8 mouse cellular contexts compared by ENCODE assay signal in genomic region chr7:79659578-79660290, GRCm38 (mm10). TPM values are rescaled to one million over a fixed set of nuclear protein-coding genes. Genes with fewer than 3 reads are reported as not detected.
DNase-seq lines count a peak whose midpoint lies in the region; ATAC-seq and TF ChIP-seq lines count a peak whose summit lies in the region.

Ticrr (plus strand) TSS chr7:79660196.

- WGBS in cerebellum, adult 2 months, result 1% methylated on average over 39 of the region's 39 CpGs
- WGBS in forebrain, postnatal 0 days, result under 1% methylated on average over 39 of the region's 39 CpGs
- WGBS in lung, embryonic 15.5 days, result under 1% methylated on average over 39 of the region's 39 CpGs

- no peaks in the 10 kb centered on the region for H3K27me3 ChIP-seq in MEL (ENCODE audit: control insufficient read depth in 1 of 2, insufficient read depth in 2 of 2, low read length in 2 of 2)
- no peaks in the 10 kb centered on the region for H3K27me3 ChIP-seq in cerebellum, adult 2 months (ENCODE audit: control insufficient read depth, insufficient read depth, low read length)
- no peaks in the 10 kb centered on the region for H3K27me3 ChIP-seq in forebrain, postnatal 0 days (ENCODE audit: insufficient read depth, low read length)
- H3K27me3 ChIP-seq in lung, embryonic 15.5 days, result no peaks in the 10 kb centered on the region

- H3K4me2 ChIP-seq in forebrain, postnatal 0 days (ENCODE audit: low read depth), result peak within 1 kb of the TSS; percentile 100
- H3K4me2 ChIP-seq in lung, embryonic 15.5 days, result peak within 1 kb of the TSS; percentile 91

- peak; percentile 99 for DNase-seq in MEL (ENCODE audit: low read depth, low spot score)
- DNase-seq in cerebellum, adult 2 months, result peak; percentile 91 to 95
- DNase-seq in forebrain, postnatal 0 days, result peak; percentile 97
- DNase-seq in heart, postnatal 4 days, result peak; percentile 98
- peak; percentile 92 to 96 for DNase-seq in layer of hippocampus, adult 8-10 months (ENCODE audit: low spot score in 2 of 2)
- DNase-seq in ovary, adult 18-20 months (ENCODE audit: low spot score), result peak; percentile 95
- peak; percentile 98 for DNase-seq in thymus, postnatal 0 days (ENCODE audit: low spot score)

- no peak for TF ChIP-seq CTCF in MEL (IDR thresholded peaks at IDR 0.05 in 2 of 3, conservative IDR thresholded peaks at IDR 0.05 in 1 of 3; ENCODE audit: control insufficient read depth in 1 of 3, insufficient read depth in 1 of 3, low read depth in 2 of 3, low read length in 3 of 3, poor library complexity in 1 of 3, severe bottlenecking in 1 of 3)
- no peak for TF ChIP-seq CTCF in cerebellum, adult 2 months (IDR thresholded peaks at IDR 0.05; ENCODE audit: borderline replicate concordance, insufficient read depth, low read depth, low read length)
- TF ChIP-seq CTCF in forebrain, postnatal 0 days (IDR thresholded peaks at IDR 0.05; ENCODE audit: low read depth), result no peak

- peak in 1 of 2 experiments; percentile 86; a peak in 2 of 4 replicates for TF ChIP-seq POLR2A in MEL (IDR thresholded peaks at IDR 0.05; ENCODE audit: control insufficient read depth in 1 of 2, insufficient read depth in 1 of 2, low read depth in 1 of 2, low read length in 2 of 2, poor library complexity in 1 of 2)
- no peak for TF ChIP-seq POLR2A in cerebellum, adult 2 months (IDR thresholded peaks at IDR 0.05; ENCODE audit: borderline replicate concordance, insufficient read depth, low read length)

- H3K4me3 ChIP-seq in MEL (ENCODE audit: control insufficient read depth in 1 of 2, insufficient read depth in 1 of 2, low read depth in 2 of 2, low read length in 2 of 2), result peak within 1 kb of the TSS; percentile 69 to 96
- peak within 1 kb of the TSS; percentile 60 for H3K4me3 ChIP-seq in cerebellum, adult 2 months (replicated peaks; ENCODE audit: insufficient read depth, low read depth, low read length)
- H3K4me3 ChIP-seq in forebrain, postnatal 0 days (ENCODE audit: low read depth, low read length), result peak within 1 kb of the TSS; percentile 78
- peak within 1 kb of the TSS; percentile 96 for H3K4me3 ChIP-seq in lung, embryonic 15.5 days

- H3K27ac ChIP-seq in MEL (ENCODE audit: control insufficient read depth, low read depth, low read length), result peak within 1 kb of the TSS; percentile 28
- H3K27ac ChIP-seq in cerebellum, adult 2 months (ENCODE audit: insufficient read depth, low read length), result no peak within 1 kb of the TSS
- H3K27ac ChIP-seq in forebrain, postnatal 0 days (ENCODE audit: low read depth, low read length), result no peak within 1 kb of the TSS
- 0 out of 2 replicates have a peak within 1 kb of the TSS, but pooled peaks have one; percentile 66 for H3K27ac ChIP-seq in lung, embryonic 15.5 days

- ATAC-seq in forebrain, postnatal 0 days, result peak; percentile 100
- peak; percentile 99 for ATAC-seq in lung, embryonic 15.5 days (ENCODE audit: borderline replicate concordance, extremely low read depth, low FRiP score, low TSS enrichment)

- H3K9ac ChIP-seq in MEL (ENCODE audit: control insufficient read depth, low read depth, low read length, poor library complexity, severe bottlenecking), result peak within 1 kb of the TSS; percentile 94
- H3K9ac ChIP-seq in forebrain, postnatal 0 days, result peak within 1 kb of the TSS; percentile 45
- peak within 1 kb of the TSS; percentile 98 for H3K9ac ChIP-seq in lung, embryonic 15.5 days

- no peak for TF ChIP-seq RAD21 in MEL (IDR thresholded peaks at IDR 0.05; ENCODE audit: low read depth, low read length)

- H3K79me2 ChIP-seq in MEL (ENCODE audit: control insufficient read depth, insufficient read depth, low read length, poor library complexity), result peaks cover 35% of the 10 kb centered on the region

- H3K4me1 ChIP-seq in MEL (ENCODE audit: control insufficient read depth in 1 of 2, insufficient read depth in 2 of 2, low read length in 2 of 2), result peaks cover 2 to 16% of the 10 kb centered on the region in 2 experiments; a peak in 3 of 4 replicates
- H3K4me1 ChIP-seq in cerebellum, adult 2 months (ENCODE audit: control insufficient read depth, insufficient read depth, low read length), result 0 out of 2 replicates have a peak, but pooled peaks cover 6% of the 10 kb centered on the region
- H3K4me1 ChIP-seq in forebrain, postnatal 0 days (ENCODE audit: insufficient read depth), result peaks cover 3% of the 10 kb centered on the region; the same call in 1 of the 2 replicates
- peaks cover 32% of the 10 kb centered on the region for H3K4me1 ChIP-seq in lung, embryonic 15.5 days

- no peak for TF ChIP-seq EP300 in MEL (IDR thresholded peaks at IDR 0.05; ENCODE audit: low read depth in 1 of 2, low read length in 2 of 2)

- H3K36me3 ChIP-seq in MEL (ENCODE audit: control insufficient read depth in 1 of 2, insufficient read depth in 2 of 2, low read length in 2 of 2), result peaks cover under 1 to 14% of the 10 kb centered on the region in 2 experiments; a peak in 3 of 4 replicates
- no peaks in the 10 kb centered on the region for H3K36me3 ChIP-seq in forebrain, postnatal 0 days (ENCODE audit: insufficient read depth)
- no peaks in the 10 kb centered on the region for H3K36me3 ChIP-seq in lung, embryonic 15.5 days

- H3K9me3 ChIP-seq in MEL (replicated peaks; ENCODE audit: insufficient read depth, low read length), result no peaks in the 10 kb centered on the region
- no peaks in the 10 kb centered on the region for H3K9me3 ChIP-seq in forebrain, postnatal 0 days (ENCODE audit: low read length)
- no peaks in the 10 kb centered on the region for H3K9me3 ChIP-seq in lung, embryonic 15.5 days

TF ChIP-seq in MEL, 35 proteins besides CTCF, POLR2A, EP300 and RAD21 (continues in another document):
- TF ChIP-seq ZNF384 (IDR thresholded peaks at IDR 0.05; ENCODE audit: low read depth, low read length) (0 out of 2 replicates have a peak, but pooled peaks have one; percentile 7), TAL1 (IDR thresholded peaks at IDR 0.05; ENCODE audit: low read length) (no peak), POLR2AphosphoS5 (IDR thresholded peaks at IDR 0.05; ENCODE audit: borderline replicate concordance, low read depth, low read length) (no peak), HCFC1 (IDR thresholded peaks at IDR 0.05; ENCODE audit: low read depth, low read length) (peak; percentile 62; the same call in 1 of the 2 replicates), USF2 (IDR thresholded peaks at IDR 0.05; ENCODE audit: borderline replicate concordance in 1 of 2, insufficient read depth in 1 of 2, low read depth in 1 of 2, low read length in 2 of 2) (no peak), POLR2AphosphoS2 (IDR thresholded peaks at IDR 0.05; ENCODE audit: low read length) (0 out of 2 replicates have a peak, but pooled peaks have one; percentile 65), SMC3 (IDR thresholded peaks at IDR 0.05; ENCODE audit: low read depth, low read length) (no peak), USF1 (IDR thresholded peaks at IDR 0.05; ENCODE audit: low read depth, low read length) (no peak), MAFK (IDR thresholded peaks at IDR 0.05; ENCODE audit: borderline replicate concordance, low read depth, low read length) (no peak), MAZ (IDR thresholded peaks at IDR 0.05; ENCODE audit: low read depth, low read length) (no peak), E2F4 (IDR thresholded peaks at IDR 0.05; ENCODE audit: borderline replicate concordance, low read depth, low read length) (peak; percentile 98), ETS1 (IDR thresholded peaks at IDR 0.05; ENCODE audit: low read depth, low read length) (no peak), JUND (IDR thresholded peaks at IDR 0.05; ENCODE audit: low read depth, low read length) (no peak), BHLHE40 (IDR thresholded peaks at IDR 0.05; ENCODE audit: borderline replicate concordance, low read depth, low read length) (no peak), GABPA (IDR thresholded peaks at IDR 0.05; ENCODE audit: low read depth, low read length) (no peak), TBP (IDR thresholded peaks at IDR 0.05; ENCODE audit: low read depth, low read length) (peak; percentile 82), ELF1 (IDR thresholded peaks at IDR 0.05; ENCODE audit: low read depth, low read length) (peak; percentile 91), CHD1 (IDR thresholded peaks at IDR 0.05; ENCODE audit: low read depth, low read length) (no peak), RCOR1 (IDR thresholded peaks at IDR 0.05; ENCODE audit: low read depth, low read length) (no peak), ZC3H11A (IDR thresholded peaks at IDR 0.05; ENCODE audit: low read depth, low read length) (no peak), SIN3A (IDR thresholded peaks at IDR 0.05; ENCODE audit: low read length) (peak; percentile 63; the same call in 1 of the 2 replicates), MAX (IDR thresholded peaks at IDR 0.05; ENCODE audit: low read length) (no peak; the same call in 1 of the 2 replicates), KAT2A (conservative IDR thresholded peaks at IDR 0.05; ENCODE audit: low read depth, low read length) (no peak), MYB (IDR thresholded peaks at IDR 0.05; ENCODE audit: low read depth, low read length) (no peak), MXI1 (IDR thresholded peaks at IDR 0.05; ENCODE audit: low read depth, low read length) (peak; percentile 81), GATA1 (IDR thresholded peaks at IDR 0.05; ENCODE audit: low read depth, low read length) (no peak), TCF12 (IDR thresholded peaks at IDR 0.05; ENCODE audit: low read depth, low read length) (no peak; the same call in 1 of the 2 replicates), ZMIZ1 (IDR thresholded peaks at IDR 0.05; ENCODE audit: low read depth, low read length) (peak; percentile 62; the same call in 1 of the 2 replicates), NELFE (IDR thresholded peaks at IDR 0.05; ENCODE audit: low read depth, low read length) (peak; percentile 85; the same call in 1 of the 2 replicates), NRF1 (IDR thresholded peaks at IDR 0.05; ENCODE audit: insufficient read depth, low read depth, low read length, poor library complexity, severe bottlenecking) (peak; percentile 59), ZKSCAN1 (IDR thresholded peaks at IDR 0.05; ENCODE audit: low read depth, low read length) (no peak)

RNA-seq across cellular contexts. Expression of gene Ticrr, which starts in this region (rescaled TPM):
- total RNA-seq in MEL (2012; rRNA removed), result 10.6 and 12.9 TPM in 2 replicates
- polyA plus RNA-seq in MEL (2012; ENCODE audit: insufficient read depth in 1 of 2, insufficient read length in 2 of 2, low read depth in 1 of 2, low replicate concordance in 2 of 2, missing spikeins in 1 of 2), result 10 to 100 TPM; 23.8 to 55.6 TPM
- 0.05 and 0.10 TPM in 2 replicates for polyA plus RNA-seq in cerebellum, adult 2 months (2012; rRNA removed)
- total RNA-seq in forebrain, postnatal 0 days (2014; rRNA removed), result 1.1 and 1.8 TPM in 2 replicates
- 0.50 and 1.2 TPM in 2 replicates for polyA plus RNA-seq in forebrain, postnatal 0 days (2015; fragmentation: Nextera tagmentation; extraction: Ambion mirVana)
- total RNA-seq in heart, postnatal 4 days (2021), result 1 to 10 TPM; 5.4 to 5.8 TPM
- under 1 TPM in 2 of 4 experiments, not detected in 2; 0.09 to 0.20 TPM for total RNA-seq in layer of hippocampus, adult 8-10 months (2022)
- polyA plus RNA-seq in lung, embryonic 15.5 days (2015; fragmentation: Nextera tagmentation; extraction: Ambion mirVana), result 11.5 and 12.6 TPM in 2 replicates
- 6.0 and 7.2 TPM in 2 replicates for polyA plus RNA-seq in thymus, postnatal 0 days (2015; fragmentation: Nextera tagmentation; extraction: Ambion mirVana)

Comparison
In these comparisons a context has a peak if more than half of its experiments do, and no peak if none do; other contexts are left out.
1. Peak in DNase-seq and H3K4me3 ChIP-seq in cerebellum, adult 2 months; RNA of the gene not detected or under 1 TPM.
2. Peak in DNase-seq in layer of hippocampus, adult 8-10 months; RNA of the gene not detected or under 1 TPM.
3. H3K27ac ChIP-seq: peak in MEL (single experiment) and lung, embryonic 15.5 days (single experiment); none in cerebellum, adult 2 months (single experiment) and forebrain, postnatal 0 days (single experiment).
4. H3K9ac ChIP-seq: peak in every context shown above with its lines; median percentile 98 in lung, embryonic 15.5 days; 94 in MEL; 45 in forebrain, postnatal 0 days.
5. Peak in every context shown above with its lines, with median percentiles within 50 percentile points of each other: DNase-seq and H3K4me3 ChIP-seq.